Mouse (Mus musculus) forebrain, embryonic 14.5 days (tissue): ENCODE measurements around the gene Prl2c2. TPM values are rescaled to one million over a fixed set of nuclear protein-coding genes. Genes with fewer than 3 reads are reported as not detected.
"Not testable (repeated sequence)": the region's sequence is repeated elsewhere in the genome, so short reads cannot be mapped to it uniquely, and the experiment has no call there.

Experiments
- ATAC-seq: fragments of 200-750 bp; cut with Nextera tagmentation; 2 replicates; pipeline ENCODE4 v1.8.0; 2017; ENCODE audit warnings: mild to moderate bottlenecking, moderate library complexity
- DNase-seq: peaks from one replicate; pipeline ENCODE4 v3.0.0-alpha.2; 2015; ENCODE audit warnings: low spot score
- H3K27ac ChIP-seq: fragments of 300-500 bp; sonication (generic); 2 replicates; pipeline ENCODE4 v1.5.1; 2014; ENCODE audit warnings: low read depth, mild to moderate bottlenecking, control low read depth, low read length, moderate library complexity
- H3K27me3 ChIP-seq: fragments of 300-500 bp; sonication (generic); replicated peaks from 2 replicates; pipeline ENCODE4 v1.6.1; 2014; ENCODE audit warnings: low read length, control low read depth, mixed read lengths; ENCODE audit not compliant: control insufficient read depth, insufficient read depth
- H3K36me3 ChIP-seq: fragments of 300-500 bp; sonication (generic); 2 replicates; pipeline ENCODE4 v1.6.1; 2014; ENCODE audit warnings: low read length, control low read depth; ENCODE audit not compliant: control insufficient read depth, insufficient read depth
- H3K4me1 ChIP-seq: fragments of 300-500 bp; sonication (generic); 2 replicates; pipeline ENCODE4 v1.6.1; 2014; ENCODE audit warnings: antibody characterized with exemption, low read length, control low read depth; ENCODE audit not compliant: control insufficient read depth, insufficient read depth
- H3K4me2 ChIP-seq: fragments of 300-500 bp; sonication (generic); 2 replicates; pipeline ENCODE4 v1.6.1; 2014; ENCODE audit warnings: mild to moderate bottlenecking, control low read depth, low read length
- H3K4me3 ChIP-seq: fragments of 300-500 bp; sonication (generic); 2 replicates; pipeline ENCODE4 v1.5.1; 2014; ENCODE audit warnings: low read depth, low read length, control low read depth
- H3K9ac ChIP-seq: fragments of 300-500 bp; sonication (generic); 2 replicates; pipeline ENCODE4 v1.6.1; 2014; ENCODE audit warnings: mild to moderate bottlenecking, low read length, control low read depth, moderate library complexity
- H3K9me3 ChIP-seq: fragments of 300-500 bp; sonication (generic); replicated peaks from 2 replicates; pipeline ENCODE4 v1.6.1; 2016; ENCODE audit warnings: low read length, control low read depth, mixed read lengths; ENCODE audit not compliant: control insufficient read depth
- WGBS: fragments of 180-500 bp; shearing (Covaris S2); extraction: QIAGEN DNeasy Blood & Tissue Kit; methylation state at CpG from one replicate; pipeline ENCODE4 v1.1.7; 2014; 5-methylcytosine and 5-hydroxymethylcytosine counted together
- polyA plus RNA-seq: library from polyadenylated mRNA; unstranded; fragments of >200 nt; fragmentation: Nextera tagmentation; extraction: Ambion mirVana; gene quantifications from 2 replicates; pipeline ENCODE4 v1.2.1, GENCODE M21; 2014

The Prl2c2 gene
- polyA plus RNA-seq, result not detected in 2 replicates

DNA sequence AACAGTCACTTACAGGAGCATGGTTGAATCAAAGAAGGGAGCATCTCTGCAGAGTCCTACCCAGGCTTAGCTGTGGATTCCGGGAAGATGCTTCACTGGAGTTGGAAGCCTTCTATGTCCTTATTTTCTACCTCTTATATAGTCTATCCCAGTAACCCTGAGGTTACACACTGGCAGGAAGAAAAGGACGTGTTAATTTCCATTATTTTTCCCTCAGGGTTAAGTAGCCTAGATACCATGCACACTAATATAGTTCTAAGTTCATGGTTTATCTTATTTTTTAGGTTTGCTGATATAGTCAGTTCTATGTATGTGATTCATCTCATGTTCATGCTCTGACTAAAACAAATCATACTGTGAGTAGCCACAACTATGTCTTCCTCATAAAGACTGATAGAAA lies at the start of gene Prl2c2:
Gene Prl2c2, minus strand, starts transcription at position 101 of the 400 bp plus-strand sequence.
- not testable (repeated sequence) for H3K27me3 ChIP-seq, H3K4me1 ChIP-seq, H3K27ac ChIP-seq, H3K9ac ChIP-seq, H3K9me3 ChIP-seq, ATAC-seq, H3K4me2 ChIP-seq, DNase-seq, H3K36me3 ChIP-seq, H3K4me3 ChIP-seq
- 59% methylated on average over 2 of the region's 2 CpGs for WGBS

DNA sequence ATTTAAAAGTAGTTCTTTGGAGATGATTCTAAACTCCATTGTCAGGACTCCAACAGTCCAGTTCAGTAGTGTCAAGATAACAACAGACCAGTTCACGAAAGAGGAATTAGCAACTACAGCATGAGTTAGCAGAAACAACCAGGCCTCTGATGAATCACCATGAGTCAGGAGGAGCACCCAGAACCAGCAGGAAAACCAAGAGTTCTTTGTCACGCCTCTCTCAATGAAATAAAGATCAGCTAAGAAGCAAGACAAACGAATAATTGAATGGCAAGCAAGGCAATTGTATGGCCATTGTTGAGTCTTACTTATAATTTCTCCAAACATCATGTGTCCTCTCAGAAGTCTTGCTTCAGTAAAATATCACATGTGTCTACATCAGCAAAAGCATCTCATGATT lies 20.7 kb upstream of the Prl2c2 start:
- H3K9me3 ChIP-seq, DNase-seq, H3K27ac ChIP-seq, H3K36me3 ChIP-seq, H3K4me1 ChIP-seq, H3K4me2 ChIP-seq, H3K9ac ChIP-seq, H3K27me3 ChIP-seq, H3K4me3 ChIP-seq, ATAC-seq: not testable (repeated sequence)
- WGBS, result 72% methylated on average over 3 of the region's 3 CpGs

DNA sequence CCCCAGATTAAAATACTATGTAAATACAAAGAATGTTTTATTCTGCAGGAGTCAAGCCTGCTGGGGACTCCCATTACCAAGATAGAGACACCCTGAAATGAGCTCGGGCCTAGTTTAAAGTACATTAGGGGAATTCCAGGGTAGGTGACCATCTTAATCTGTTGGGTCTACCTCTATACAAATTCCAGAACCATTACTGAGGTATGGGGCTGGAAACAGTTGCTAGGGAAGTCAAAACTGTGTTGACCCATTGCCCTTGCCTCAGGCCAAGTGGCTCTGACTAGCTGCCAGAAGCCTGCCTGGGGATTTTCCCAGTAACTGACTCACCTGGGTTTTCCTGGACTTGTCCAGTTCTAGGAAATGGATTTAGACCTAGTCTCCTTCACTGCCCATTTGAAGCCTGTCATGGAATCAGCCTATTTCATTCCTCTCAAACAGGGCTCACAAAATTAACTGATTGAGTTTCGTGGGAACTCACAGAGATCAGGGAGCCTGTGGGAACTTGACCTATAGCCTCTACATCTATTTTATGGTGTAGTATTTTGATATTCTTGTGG lies 8.9 kb upstream of the Prl2c2 start:
- H3K27ac ChIP-seq, H3K4me1 ChIP-seq, DNase-seq, H3K4me2 ChIP-seq, H3K36me3 ChIP-seq, H3K27me3 ChIP-seq, ATAC-seq, H3K9ac ChIP-seq, H3K4me3 ChIP-seq, H3K9me3 ChIP-seq: not testable (repeated sequence)
- WGBS, result 77% methylated on average over 2 of the region's 2 CpGs

Other genes with a start within 250 kb of the Prl2c2 start
- not detected in 2 replicates for gene Prl2c3, start 205.3 kb downstream of the Prl2c2 start, polyA plus RNA-seq
- gene Prl2c5, start 177.3 kb upstream of the Prl2c2 start, polyA plus RNA-seq, result not detected in 2 replicates